Mouse (Mus musculus): ENCODE data around the gene Efna2. TPM values are rescaled to one million over a fixed set of nuclear protein-coding genes. Genes with fewer than 3 reads are reported as not detected.
A peak's percentile ranks its signal among the peaks of the same experiment; 100 is the strongest.

The Efna2 gene
- total RNA-seq (2012; rRNA removed) (0.63 and 1.5 TPM in 2 replicates), total RNA-seq (2014; rRNA removed) (0.23 and 0.34 TPM in 2 replicates), polyA plus RNA-seq (2012; ENCODE audit: insufficient read length, low read depth) (0.45 and 0.86 TPM in 2 replicates)

DNA sequence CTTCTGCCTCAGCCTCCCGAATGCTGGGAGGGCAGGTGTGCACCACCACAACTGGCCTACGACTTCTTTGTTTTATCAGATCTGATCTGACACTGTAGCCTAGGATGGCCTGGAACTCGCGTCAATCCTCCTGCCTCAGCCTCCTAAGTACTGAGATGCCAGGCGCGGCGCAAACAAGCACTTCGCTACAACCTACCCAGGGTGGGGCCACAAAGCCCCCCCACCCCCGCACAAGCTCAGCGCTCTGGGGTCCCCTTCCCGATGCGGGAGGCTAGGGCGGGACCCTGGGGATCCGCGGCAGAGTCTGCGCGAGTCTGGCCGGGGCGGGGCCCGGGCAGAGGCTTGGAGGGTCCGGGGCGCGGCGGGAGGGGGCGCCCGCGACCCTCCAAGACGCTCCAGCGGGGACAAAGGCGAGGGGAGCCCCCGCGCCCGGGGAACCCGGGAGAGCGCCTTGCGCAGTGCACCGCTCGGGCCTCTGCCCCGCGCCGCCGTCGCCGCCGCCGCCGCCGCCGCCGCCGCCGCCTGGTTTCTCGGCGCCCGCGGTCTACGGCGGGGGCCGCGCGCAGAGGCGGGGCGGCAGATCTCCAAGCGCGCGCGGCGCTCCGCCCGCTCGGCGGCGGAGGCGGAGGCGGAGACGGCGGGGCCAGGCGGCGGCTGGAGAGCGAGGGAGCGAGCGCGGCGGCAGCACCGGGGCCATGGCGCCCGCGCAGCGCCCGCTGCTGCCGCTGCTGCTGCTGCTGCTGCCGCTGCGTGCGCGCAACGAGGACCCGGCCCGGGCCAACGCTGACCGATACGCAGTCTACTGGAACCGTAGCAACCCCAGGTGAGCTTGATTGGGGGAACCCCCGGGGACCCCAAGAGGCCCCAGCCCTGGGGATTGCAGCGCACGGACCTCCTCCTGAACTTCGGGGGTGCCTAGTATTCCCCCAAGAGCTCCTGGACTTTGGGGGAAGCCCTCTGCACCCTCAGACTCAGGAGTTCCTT is at the start of gene Efna2:
TSS of gene Efna2 (plus strand) at position 415 of the 984 bp plus-strand sequence.
- in situ Hi-C loops (cut with MboI; ENCODE audit: low pct_ligation_motif_present, low pct_unique_long_range_greater_than_20kb, low sequenced_read_pairs) = loop anchor here (5.0 kb wide), 2 partner anchors 68 to 168 kb away; partner anchors contain the start of genes Adamtsl5 and Ndufs7

DNA sequence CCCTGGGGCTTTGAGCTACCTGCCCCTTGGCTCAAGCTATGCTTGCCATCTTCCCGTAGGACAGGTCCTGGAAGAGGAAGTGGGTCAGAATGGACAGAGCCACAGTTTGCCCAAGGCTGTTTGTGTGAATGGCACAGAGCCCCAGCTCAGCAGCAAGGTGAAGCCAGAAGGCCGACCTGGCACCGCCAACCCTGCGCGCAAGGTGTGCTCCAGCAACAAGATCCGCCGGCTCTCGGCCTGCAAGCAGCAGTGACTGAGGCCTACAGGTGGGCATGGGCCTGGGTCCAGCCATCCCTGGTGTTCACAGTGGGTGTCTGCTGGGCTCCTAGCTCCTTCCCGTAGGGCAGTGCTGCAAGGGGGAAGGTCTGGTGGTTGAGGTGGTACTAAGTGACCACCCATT is 49.4 kb upstream of the Efna2 start:
- H3K27me3 ChIP-seq (replicated peaks) = no peaks in the 10 kb centered on the region
- no peak for DNase-seq (ENCODE audit: extremely low read depth)
- peaks cover 6 to 9% of the 10 kb centered on the region in 2 experiments; a peak in 3 of 4 replicates for H3K4me1 ChIP-seq (ENCODE audit: control insufficient read depth in 1 of 2, insufficient read depth in 2 of 2)
- dilution Hi-C loops (cut with MboI; ENCODE audit: extremely low pct_ligation_motif_present, extremely low pct_unique_long_range_greater_than_20kb, low sequenced_read_pairs) = no loop called here
- H3K36me3 ChIP-seq (replicated peaks in 1 of 2; ENCODE audit: control insufficient read depth in 1 of 2, insufficient read depth in 1 of 2, low read length in 1 of 2) = peaks cover 79 to 92% of the 10 kb centered on the region in 2 experiments
- H3K9ac ChIP-seq (ENCODE audit: insufficient read depth, low read depth) = no peak overlapping the region
- in situ Hi-C loops (cut with MboI; ENCODE audit: low pct_ligation_motif_present, low pct_unique_long_range_greater_than_20kb, low sequenced_read_pairs) = no loop called here
- no peaks in the 10 kb centered on the region for H3K9me3 ChIP-seq (replicated peaks; ENCODE audit: low read length)
- no peaks in the 10 kb centered on the region; the same call in 1 of the 2 replicates for H3K79me2 ChIP-seq (replicated peaks; ENCODE audit: control insufficient read depth, extremely low read depth, insufficient read depth, poor library complexity, severe bottlenecking)
- TF ChIP-seq UBTF (IDR thresholded peaks at IDR 0.05; ENCODE audit: low read depth, low read length) (no peak), JUN (IDR thresholded peaks at IDR 0.05; ENCODE audit: insufficient read depth, low read depth, low read length) (no peak), SMC3 (IDR thresholded peaks at IDR 0.05; ENCODE audit: low read depth, low read length) (no peak), RAD21 (IDR thresholded peaks at IDR 0.05; ENCODE audit: low read depth, low read length) (no peak), TCF12 (IDR thresholded peaks at IDR 0.05; ENCODE audit: low read depth, low read length) (no peak), RCOR1 (conservative IDR thresholded peaks at IDR 0.05; ENCODE audit: low read depth, low read length) (no peak), POLR2A (IDR thresholded peaks at IDR 0.05; ENCODE audit: low read depth, low read length) (no peak), KAT2A (IDR thresholded peaks at IDR 0.05; ENCODE audit: insufficient replicate concordance, low read length) (no peak), MYC (IDR thresholded peaks at IDR 0.05; ENCODE audit: low read depth, low read length) (no peak), MEF2A (IDR thresholded peaks at IDR 0.05; ENCODE audit: borderline replicate concordance, low read depth, low read length) (no peak)
- no peak overlapping the region for H3K4me2 ChIP-seq (ENCODE audit: insufficient read depth, low read depth, poor library complexity, severe bottlenecking)
- no peak overlapping the region for H3K4me3 ChIP-seq (replicated peaks in 1 of 3; ENCODE audit: low read depth in 2 of 3, low read length in 2 of 3, poor library complexity in 1 of 3)
- no peak overlapping the region for H3K27ac ChIP-seq (ENCODE audit: insufficient read depth, low read depth)

More for the DNA sequence above, at the start of gene Efna2:
- DNase-seq (ENCODE audit: extremely low read depth) = no peak
- peak within 1 kb of the TSS; percentile 37 for H3K9ac ChIP-seq (ENCODE audit: insufficient read depth, low read depth)
- H3K27me3 ChIP-seq (replicated peaks) = peaks cover 54% of the 10 kb centered on the region
- peak within 1 kb of the TSS; percentile 72 for H3K4me2 ChIP-seq (ENCODE audit: insufficient read depth, low read depth, poor library complexity, severe bottlenecking)
- H3K27ac ChIP-seq (ENCODE audit: insufficient read depth, low read depth) = peak within 1 kb of the TSS; percentile 31; the same call in 1 of the 2 replicates
- no peak for TF ChIP-seq JUN (IDR thresholded peaks at IDR 0.05; ENCODE audit: insufficient read depth, low read depth, low read length)
- TF ChIP-seq UBTF (IDR thresholded peaks at IDR 0.05; ENCODE audit: low read depth, low read length) = peak; percentile 67; the same call in 1 of the 2 replicates
- TF ChIP-seq KAT2A (IDR thresholded peaks at IDR 0.05; ENCODE audit: insufficient replicate concordance, low read length) = no peak
- no peak for TF ChIP-seq CHD1 (IDR thresholded peaks at IDR 0.05; ENCODE audit: low read depth, low read length)
- TF ChIP-seq NRF1 (IDR thresholded peaks at IDR 0.05; ENCODE audit: low read depth, low read length) = peak; percentile 69
- 0 out of 2 replicates have a peak, but pooled peaks have one; percentile 28 for TF ChIP-seq TCF12 (IDR thresholded peaks at IDR 0.05; ENCODE audit: low read depth, low read length)
- no peak for TF ChIP-seq MXI1 (IDR thresholded peaks at IDR 0.05; ENCODE audit: low read depth, low read length)
- no peak for TF ChIP-seq PAX5 (IDR thresholded peaks at IDR 0.05; ENCODE audit: low read length)
- TF ChIP-seq MAZ (IDR thresholded peaks at IDR 0.05; ENCODE audit: low read depth, low read length) = no peak
- peak in 1 of 2 experiments; percentile 23; a peak in 2 of 4 replicates for TF ChIP-seq CTCF (conservative IDR thresholded peaks at IDR 0.05 in 1 of 2, IDR thresholded peaks at IDR 0.05 in 1 of 2; ENCODE audit: low read depth in 2 of 2, low read length in 2 of 2)
- TF ChIP-seq MEF2A (IDR thresholded peaks at IDR 0.05; ENCODE audit: borderline replicate concordance, low read depth, low read length) = 0 out of 2 replicates have a peak, but pooled peaks have one; percentile 17
- TF ChIP-seq E2F4 (IDR thresholded peaks at IDR 0.05; ENCODE audit: insufficient replicate concordance, low read depth, low read length) = no peak
- TF ChIP-seq USF2 (conservative IDR thresholded peaks at IDR 0.05; ENCODE audit: low read depth, low read length) = no peak
- TF ChIP-seq SMC3 (IDR thresholded peaks at IDR 0.05; ENCODE audit: low read depth, low read length) = no peak
- TF ChIP-seq POLR2AphosphoS2 (IDR thresholded peaks at IDR 0.05; ENCODE audit: low read depth, low read length) = no peak
- TF ChIP-seq HCFC1 (IDR thresholded peaks at IDR 0.05; ENCODE audit: low read depth, low read length) = no peak
- no peaks in the 10 kb centered on the region for H3K79me2 ChIP-seq (replicated peaks; ENCODE audit: control insufficient read depth, extremely low read depth, insufficient read depth, poor library complexity, severe bottlenecking)
- H3K4me1 ChIP-seq (ENCODE audit: control insufficient read depth in 1 of 2, insufficient read depth in 2 of 2) = peaks cover 24 to 48% of the 10 kb centered on the region in 2 experiments
- no peaks in the 10 kb centered on the region for H3K9me3 ChIP-seq (replicated peaks; ENCODE audit: low read length)
- H3K36me3 ChIP-seq (replicated peaks in 1 of 2; ENCODE audit: control insufficient read depth in 1 of 2, insufficient read depth in 1 of 2, low read length in 1 of 2) = peaks cover 2 to 18% of the 10 kb centered on the region in 2 experiments
- H3K4me3 ChIP-seq (replicated peaks in 1 of 3; ENCODE audit: low read depth in 2 of 3, low read length in 2 of 3, poor library complexity in 1 of 3) = peak within 1 kb of the TSS; percentile 34 to 58 (median 41)
- dilution Hi-C loops (cut with MboI; ENCODE audit: extremely low pct_ligation_motif_present, extremely low pct_unique_long_range_greater_than_20kb, low sequenced_read_pairs) = no loop called here

Data from CH12.LX (cell line).